Mouse (Mus musculus): Measurements from ENCODE around the gene Cpxm1.

DNA sequence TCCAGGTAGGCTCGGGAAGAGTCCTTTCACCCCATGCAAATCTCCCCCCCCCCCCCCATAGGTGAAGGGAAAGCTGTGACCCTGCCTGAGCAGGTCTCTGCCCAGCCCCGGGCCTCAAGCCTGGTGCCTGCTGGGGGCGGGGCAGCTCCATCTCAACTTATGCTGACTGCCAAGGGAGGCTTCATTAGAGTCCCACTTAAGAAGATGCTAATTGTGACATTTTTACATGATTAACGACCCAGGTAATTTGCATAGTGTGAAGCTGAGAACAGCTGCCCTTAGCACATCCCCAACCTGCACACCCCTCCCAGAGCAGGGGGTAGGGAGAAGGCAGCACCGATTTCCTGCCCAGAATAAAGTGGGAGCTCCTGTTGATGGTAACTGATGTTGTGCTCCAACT is 38.5 kb downstream of the Cpxm1 start:
- TF ChIP-seq EP300 (IDR thresholded peaks at IDR 0.05; ENCODE audit: low read depth) = no peak
- TF ChIP-seq CTCF (IDR thresholded peaks at IDR 0.05; ENCODE audit: low read depth) = no peak
